Mouse (Mus musculus) liver, adult 2 months (tissue): ENCODE measurements around the gene Plvap.

ENCODE experiments used
- CTCF ChIP-seq: fragments of 200-500 bp; IDR thresholded peaks from 2 replicates; pipeline ENCODE4 v1.5.1; 2011; ENCODE audit warnings: low read depth, low read length, control low read depth
- POLR2A ChIP-seq: fragments of 200-500 bp; IDR thresholded peaks from 2 replicates; pipeline ENCODE4 v1.6.1; 2011; ENCODE audit warnings: low read length, control low read depth; ENCODE audit not compliant: insufficient read depth; ENCODE audit errors: extremely low read depth

DNA sequence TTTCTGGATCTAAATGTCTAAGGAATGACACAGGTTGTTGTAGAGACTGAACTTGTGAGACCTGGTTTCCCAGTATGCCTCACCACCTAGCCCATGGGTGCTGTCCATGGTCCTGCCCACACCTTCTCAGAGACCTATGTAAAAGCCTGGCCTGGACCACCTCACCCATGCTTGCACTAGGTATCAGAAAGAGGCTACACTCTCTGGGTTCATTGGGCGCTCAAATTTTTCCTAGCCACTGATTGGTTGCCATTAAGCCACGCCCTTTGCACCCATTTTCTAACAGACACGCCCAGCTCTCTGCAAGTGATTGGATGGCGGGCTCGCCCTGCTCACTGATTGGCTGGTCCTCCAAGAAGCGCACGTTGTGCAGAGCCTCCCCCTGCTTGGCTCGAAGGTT is 27.6 kb downstream of the Plvap start:
- no peak for TF ChIP-seq CTCF
- TF ChIP-seq POLR2A, result no peak
